Mouse (Mus musculus): ENCODE results near the gene Gstm6. TPM values are rescaled to one million over a fixed set of nuclear protein-coding genes. Genes with fewer than 3 reads are reported as not detected.
"Not testable (repeated sequence)": the region's sequence is repeated elsewhere in the genome, so short reads cannot be mapped to it uniquely, and the experiment has no call there.

Gene Gstm6
- 10.5 and 12.0 TPM in 2 replicates for polyA plus RNA-seq (2015; fragmentation: Nextera tagmentation; extraction: Ambion mirVana)

GRCm38 (mm10) chr3:107943239-107943990 is at the start of gene Gstm6:
TSS of gene Gstm6 (minus strand) at chr3:107943749.
- peak; percentile 77 for ATAC-seq (ENCODE audit: low FRiP score, low read depth)
- WGBS = 18% methylated on average over 20 of the region's 20 CpGs
- H3K4me1 ChIP-seq = peaks cover 8% of the 10 kb centered on the region
- H3K4me2 ChIP-seq (replicated peaks) = peak within 1 kb of the TSS; percentile 63
- H3K4me3 ChIP-seq = peak within 1 kb of the TSS; percentile 34
- H3K27me3 ChIP-seq = no peaks in the 10 kb centered on the region
- H3K9me3 ChIP-seq = no peaks in the 10 kb centered on the region
- peak within 1 kb of the TSS; percentile 39; the same call in 1 of the 2 replicates for H3K9ac ChIP-seq
- no peak within 1 kb of the TSS for H3K27ac ChIP-seq
- no peaks in the 10 kb centered on the region for H3K36me3 ChIP-seq

- Histone ChIP-seq H3K27ac (no peak within 1 kb of the TSS), H3K4me2 (replicated peaks) (peak within 1 kb of the TSS; percentile 54), H3K27me3 (no peaks in the 10 kb centered on the region), H3K36me3 (no peaks in the 10 kb centered on the region), H3K4me1 (peaks cover 10% of the 10 kb centered on the region), H3K9me3 (no peaks in the 10 kb centered on the region), H3K4me3 (peak within 1 kb of the TSS; percentile 29), H3K9ac (0 out of 2 replicates have a peak within 1 kb of the TSS, but pooled peaks have one; percentile 43)
- WGBS = 46% methylated on average over 8 of the region's 8 CpGs
- peak; percentile 82 for ATAC-seq (ENCODE audit: low FRiP score, low read depth)
Measured at GRCm38 (mm10) chr3:107986041-107986562, 42.6 kb upstream of the Gstm6 start, which contains the start of gene Gstm2. TSS of gene Gstm2 (minus strand) at chr3:107986453.

- H3K4me1 ChIP-seq; ATAC-seq (ENCODE audit: low FRiP score, low read depth); H3K9ac ChIP-seq; H3K36me3 ChIP-seq; H3K9me3 ChIP-seq; H3K27me3 ChIP-seq; H3K27ac ChIP-seq; H3K4me2 ChIP-seq (replicated peaks); H3K4me3 ChIP-seq: not testable (repeated sequence)
- 98% methylated on average over 2 of the region's 2 CpGs for WGBS
Measured at GRCm38 (mm10) chr3:107985141-107985540, 41.6 kb upstream of the Gstm6 start.

DNA sequence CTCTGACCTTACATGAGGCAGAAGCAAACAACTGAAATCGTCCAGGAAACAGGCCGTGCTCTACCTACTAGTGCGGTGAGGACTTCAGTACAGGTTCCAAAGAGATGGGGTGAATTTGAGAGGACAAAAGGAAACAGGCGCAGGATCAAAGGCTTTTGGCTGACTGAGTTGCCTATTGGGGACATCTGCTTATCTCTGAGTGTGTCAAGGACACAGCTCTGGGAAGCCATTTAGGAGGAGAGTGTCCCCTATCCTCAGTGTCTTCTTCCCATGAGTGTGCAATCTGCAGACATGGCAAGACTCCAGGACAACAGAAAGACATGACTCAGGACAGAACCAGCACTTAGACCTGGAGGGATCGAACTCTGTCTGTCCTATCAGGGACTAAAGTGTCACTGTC is 40.9 kb upstream of the Gstm6 start:
- Histone ChIP-seq H3K9ac (no peak overlapping the region), H3K36me3 (no peaks in the 10 kb centered on the region), H3K27me3 (no peaks in the 10 kb centered on the region), H3K9me3 (no peaks in the 10 kb centered on the region), H3K4me3 (no peak overlapping the region), H3K27ac (no peak overlapping the region), H3K4me2 (replicated peaks) (no peak overlapping the region), H3K4me1 (peaks cover 10% of the 10 kb centered on the region)
- WGBS = 84% methylated on average over 5 of the region's 5 CpGs
- ATAC-seq (ENCODE audit: low FRiP score, low read depth) = no peak

GRCm38 (mm10) chr3:107983771-107984170 is 40.2 kb upstream of the Gstm6 start:
- ATAC-seq (ENCODE audit: low FRiP score, low read depth) = no peak

DNA sequence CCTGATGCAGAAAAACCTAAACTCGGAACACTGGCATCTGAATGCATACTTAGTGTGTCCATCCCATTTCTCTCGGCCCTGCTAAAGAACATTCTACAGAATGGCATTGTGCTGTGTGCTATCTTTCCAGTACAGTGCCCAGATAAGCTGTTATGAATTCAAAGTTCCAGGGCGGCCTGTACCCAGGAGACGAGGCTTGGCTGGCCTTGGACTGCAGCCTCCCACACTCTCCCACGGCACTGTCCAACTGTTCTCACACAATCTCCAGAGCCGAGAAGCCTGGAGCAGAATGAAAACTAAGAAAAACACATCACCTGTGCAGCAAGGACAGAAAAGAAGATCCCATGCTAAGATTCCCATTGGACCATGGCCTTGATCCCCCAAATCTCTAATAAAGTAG is 39.2 kb upstream of the Gstm6 start:
- Histone ChIP-seq H3K36me3 (no peaks in the 10 kb centered on the region), H3K9ac (no peak overlapping the region), H3K27me3 (no peaks in the 10 kb centered on the region), H3K4me3 (no peak overlapping the region), H3K9me3 (no peaks in the 10 kb centered on the region), H3K4me1 (peaks cover 10% of the 10 kb centered on the region), H3K27ac (no peak overlapping the region), H3K4me2 (replicated peaks) (no peak overlapping the region)
- no peak for ATAC-seq (ENCODE audit: low FRiP score, low read depth)
- 88% methylated on average over 6 of the region's 6 CpGs for WGBS

More at GRCm38 (mm10) chr3:107983771-107984170, 40.2 kb upstream of the Gstm6 start:
- Histone ChIP-seq H3K4me3 (no peak overlapping the region), H3K4me2 (replicated peaks) (no peak overlapping the region), H3K9me3 (no peaks in the 10 kb centered on the region), H3K9ac (no peak overlapping the region), H3K36me3 (no peaks in the 10 kb centered on the region), H3K27ac (no peak overlapping the region), H3K4me1 (peaks cover 10% of the 10 kb centered on the region), H3K27me3 (no peaks in the 10 kb centered on the region)
- 70% methylated on average over 3 of the region's 3 CpGs for WGBS

- Histone ChIP-seq H3K4me2 (replicated peaks) (no peak overlapping the region), H3K9ac (no peak overlapping the region), H3K4me3 (no peak overlapping the region), H3K27me3 (no peaks in the 10 kb centered on the region), H3K27ac (no peak overlapping the region), H3K9me3 (no peaks in the 10 kb centered on the region), H3K36me3 (no peaks in the 10 kb centered on the region), H3K4me1 (peaks cover 5% of the 10 kb centered on the region; the same call in 1 of the 2 replicates)
- WGBS = 72% methylated on average over 3 of the region's 3 CpGs
- ATAC-seq (ENCODE audit: low FRiP score, low read depth) = no peak
Measured at GRCm38 (mm10) chr3:107981261-107981660, 37.7 kb upstream of the Gstm6 start.

DNA sequence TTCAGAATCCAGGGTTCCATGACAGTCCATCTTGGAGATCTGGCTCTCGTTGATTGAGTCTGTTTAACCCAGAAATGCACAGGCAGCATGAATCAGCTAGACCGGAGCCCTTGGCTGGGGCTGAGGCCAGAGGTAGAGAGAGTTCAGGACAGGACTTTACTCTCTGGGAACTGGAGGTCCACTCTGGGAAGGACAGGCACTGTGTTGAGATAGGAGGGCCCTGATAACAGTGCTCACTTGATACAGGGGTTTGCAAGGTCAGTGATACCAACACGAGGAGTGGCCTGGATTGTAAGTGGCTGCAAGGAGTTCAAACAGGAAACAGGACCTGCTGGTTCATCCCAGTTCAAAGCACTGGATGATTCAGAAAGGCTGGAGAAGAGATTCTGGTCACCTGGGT is 34.1 kb upstream of the Gstm6 start:
- WGBS = 76% methylated on average over 3 of the region's 3 CpGs
- no peak for ATAC-seq (ENCODE audit: low FRiP score, low read depth)
- Histone ChIP-seq H3K4me1 (no peaks in the 10 kb centered on the region), H3K27me3 (no peaks in the 10 kb centered on the region), H3K27ac (no peak overlapping the region), H3K36me3 (no peaks in the 10 kb centered on the region), H3K4me2 (replicated peaks) (no peak overlapping the region), H3K9ac (no peak overlapping the region), H3K4me3 (no peak overlapping the region), H3K9me3 (no peaks in the 10 kb centered on the region)

GRCm38 (mm10) chr3:107974237-107974636 is 30.7 kb upstream of the Gstm6 start:
- no peaks in the 10 kb centered on the region for H3K9me3 ChIP-seq
- H3K4me3 ChIP-seq = no peak overlapping the region
- H3K9ac ChIP-seq = no peak overlapping the region
- H3K4me1 ChIP-seq = no peaks in the 10 kb centered on the region
- ATAC-seq (ENCODE audit: low FRiP score, low read depth) = no peak
- H3K36me3 ChIP-seq = no peaks in the 10 kb centered on the region
- no peak overlapping the region for H3K4me2 ChIP-seq (replicated peaks)
- H3K27me3 ChIP-seq = no peaks in the 10 kb centered on the region
- 80% methylated on average over 1 of the region's 1 CpGs for WGBS
- no peak overlapping the region for H3K27ac ChIP-seq

DNA sequence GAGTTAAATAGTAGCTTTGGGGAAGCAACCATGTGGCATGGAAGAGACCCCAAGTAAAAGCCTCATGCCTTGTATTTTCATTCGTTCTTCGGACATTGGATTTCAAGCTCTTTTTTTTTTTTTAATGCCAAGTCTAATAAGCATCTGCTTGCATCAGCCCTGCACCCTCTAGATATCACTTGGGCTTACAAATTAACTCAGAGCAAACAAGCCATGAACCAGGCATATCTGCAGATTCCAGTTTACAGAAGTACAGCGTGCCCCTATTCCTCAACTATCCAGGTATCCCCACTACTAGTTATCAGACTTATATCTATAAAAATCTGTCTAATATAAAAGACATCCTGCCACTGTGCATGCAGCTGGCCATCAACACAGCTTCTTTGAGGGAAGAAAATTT is 28.5 kb upstream of the Gstm6 start:
- Histone ChIP-seq H3K9ac (no peak overlapping the region), H3K27me3 (no peaks in the 10 kb centered on the region), H3K4me2 (replicated peaks) (no peak overlapping the region), H3K9me3 (no peaks in the 10 kb centered on the region), H3K4me3 (no peak overlapping the region), H3K4me1 (no peaks in the 10 kb centered on the region), H3K36me3 (no peaks in the 10 kb centered on the region), H3K27ac (no peak overlapping the region)
- WGBS = 89% methylated on average over 3 of the region's 3 CpGs
- no peak for ATAC-seq (ENCODE audit: low FRiP score, low read depth)

GRCm38 (mm10) chr3:107971101-107971500 is 27.6 kb upstream of the Gstm6 start:
- not testable (repeated sequence) for ATAC-seq (ENCODE audit: low FRiP score, low read depth); H3K4me3 ChIP-seq; H3K36me3 ChIP-seq; H3K9ac ChIP-seq; H3K27ac ChIP-seq; H3K4me1 ChIP-seq; H3K27me3 ChIP-seq; H3K9me3 ChIP-seq; H3K4me2 ChIP-seq (replicated peaks)
- WGBS = 54% methylated on average over 3 of the region's 3 CpGs

- Histone ChIP-seq H3K9me3 (no peaks in the 10 kb centered on the region), H3K27ac (no peak within 1 kb of the TSS), H3K36me3 (no peaks in the 10 kb centered on the region), H3K4me3 (no peak within 1 kb of the TSS), H3K4me2 (replicated peaks) (no peak within 1 kb of the TSS), H3K9ac (no peak within 1 kb of the TSS), H3K4me1 (no peaks in the 10 kb centered on the region), H3K27me3 (no peaks in the 10 kb centered on the region)
- ATAC-seq (ENCODE audit: low FRiP score, low read depth) = no peak
- whole genome bisulfite sequencing = 54% methylated on average over 13 of the region's 13 CpGs
Measured at GRCm38 (mm10) chr3:107968724-107969395, 25.3 kb upstream of the Gstm6 start, which contains the start of gene Gstm3. TSS of gene Gstm3 (minus strand) at chr3:107969283.
